12 mouse cellular contexts compared by ENCODE assay signal in genomic region chr7:79303183-79303761, GRCm38 (mm10). TPM values are rescaled to one million over a fixed set of nuclear protein-coding genes. Genes with fewer than 3 reads are reported as not detected.
DNase-seq lines count a peak whose midpoint lies in the region; ATAC-seq and TF ChIP-seq lines count a peak whose summit lies in the region.
"Had no signal": no experiment of that assay in that cellular context is flagged by ENCODE, and none has a peak within 500 bp of the region (broad histone marks: within the 10 kb centered on the region; RNA-seq: fewer than 3 reads in every experiment).

No protein-coding gene starts in this region.

- H3K4me1 ChIP-seq in hindbrain, embryonic 15.5 days (replicated peaks), result peaks cover 26% of the 10 kb centered on the region
- H3K4me1 ChIP-seq in hindbrain, embryonic 14.5 days (replicated peaks; ENCODE audit: control insufficient read depth, insufficient read depth, low read length), result peaks cover 25% of the 10 kb centered on the region
- peaks cover 24% of the 10 kb centered on the region for H3K4me1 ChIP-seq in midbrain, embryonic 12.5 days
- 0 out of 2 replicates have a peak, but pooled peaks cover 3% of the 10 kb centered on the region for H3K4me1 ChIP-seq in midbrain, postnatal 0 days (ENCODE audit: insufficient read depth, low read length)
- H3K4me1 ChIP-seq in stomach, embryonic 14.5 days (ENCODE audit: control insufficient read depth, insufficient read depth, low read length), result peaks cover 13% of the 10 kb centered on the region; the same call in 1 of the 2 replicates

- peaks cover 2% of the 10 kb centered on the region for H3K36me3 ChIP-seq in hindbrain, embryonic 15.5 days
- peaks cover 12% of the 10 kb centered on the region for H3K36me3 ChIP-seq in hindbrain, embryonic 14.5 days (replicated peaks; ENCODE audit: control insufficient read depth, insufficient read depth)
- peaks cover 16% of the 10 kb centered on the region for H3K36me3 ChIP-seq in midbrain, embryonic 12.5 days
- H3K36me3 ChIP-seq in midbrain, postnatal 0 days (ENCODE audit: insufficient read depth, low read length), result peaks cover 8% of the 10 kb centered on the region; the same call in 1 of the 2 replicates
- H3K36me3 ChIP-seq in stomach, embryonic 14.5 days (ENCODE audit: control insufficient read depth, insufficient read depth, low read length), result no peaks in the 10 kb centered on the region

- peak overlapping the region; percentile 34; the same call in 1 of the 2 replicates for H3K27ac ChIP-seq in hindbrain, embryonic 15.5 days (replicated peaks)
- no peak overlapping the region for H3K27ac ChIP-seq in hindbrain, embryonic 14.5 days
- no peak overlapping the region for H3K27ac ChIP-seq in midbrain, embryonic 12.5 days (replicated peaks)
- no peak overlapping the region for H3K27ac ChIP-seq in midbrain, postnatal 0 days (ENCODE audit: low read depth, low read length)
- H3K27ac ChIP-seq in stomach, embryonic 14.5 days (ENCODE audit: low read length), result peak overlapping the region; percentile 58; the same call in 1 of the 2 replicates
- H3K27ac ChIP-seq: liver, embryonic 12.5 days; neural tube, embryonic 12.5 days had no signal

- no peak overlapping the region for H3K9ac ChIP-seq in hindbrain, embryonic 15.5 days
- no peak overlapping the region for H3K9ac ChIP-seq in hindbrain, embryonic 14.5 days
- no peak overlapping the region for H3K9ac ChIP-seq in midbrain, embryonic 12.5 days (replicated peaks)
- no peak overlapping the region for H3K9ac ChIP-seq in midbrain, postnatal 0 days (replicated peaks; ENCODE audit: low read length, poor library complexity, severe bottlenecking)
- no peak overlapping the region for H3K9ac ChIP-seq in stomach, embryonic 14.5 days (replicated peaks; ENCODE audit: low read depth, low read length)
- H3K9ac ChIP-seq: liver, embryonic 12.5 days; neural tube, embryonic 12.5 days had no signal

- no peak for TF ChIP-seq CTCF in midbrain, postnatal 0 days (IDR thresholded peaks at IDR 0.05)

- ATAC-seq in hindbrain, embryonic 15.5 days (ENCODE audit: low FRiP score, low read depth), result no peak
- ATAC-seq in hindbrain, embryonic 14.5 days (ENCODE audit: low FRiP score), result no peak
- ATAC-seq in midbrain, embryonic 12.5 days (ENCODE audit: low FRiP score, low read depth), result peak; percentile 16; the same call in 1 of the 2 replicates
- ATAC-seq in midbrain, postnatal 0 days (ENCODE audit: low FRiP score), result no peak
- ATAC-seq in stomach, embryonic 14.5 days (ENCODE audit: insufficient number of reproducible peaks, insufficient read depth, low FRiP score, low read depth), result peak; percentile 54; the same call in 1 of the 2 replicates
- ATAC-seq: liver, embryonic 12.5 days had no signal

- H3K27me3 ChIP-seq in hindbrain, embryonic 15.5 days, result no peaks in the 10 kb centered on the region
- H3K27me3 ChIP-seq in hindbrain, embryonic 14.5 days (ENCODE audit: control insufficient read depth, insufficient read depth, low read length), result no peaks in the 10 kb centered on the region
- no peaks in the 10 kb centered on the region for H3K27me3 ChIP-seq in midbrain, embryonic 12.5 days
- no peaks in the 10 kb centered on the region for H3K27me3 ChIP-seq in midbrain, postnatal 0 days (ENCODE audit: insufficient read depth, low read length)
- H3K27me3 ChIP-seq in stomach, embryonic 14.5 days (ENCODE audit: control insufficient read depth, insufficient read depth, low read length), result no peaks in the 10 kb centered on the region
- H3K27me3 ChIP-seq: CH12.LX; liver, embryonic 12.5 days; neural tube, embryonic 12.5 days had no signal

- WGBS in hindbrain, embryonic 15.5 days, result 66% methylated on average over 6 of the region's 6 CpGs
- 63% methylated on average over 6 of the region's 6 CpGs for WGBS in hindbrain, embryonic 14.5 days
- WGBS in midbrain, embryonic 12.5 days, result 77% methylated on average over 6 of the region's 6 CpGs
- WGBS in midbrain, postnatal 0 days, result 58% methylated on average over 6 of the region's 6 CpGs
- 70% methylated on average over 6 of the region's 6 CpGs for WGBS in stomach, embryonic 14.5 days

- no peak overlapping the region for H3K4me2 ChIP-seq in hindbrain, embryonic 15.5 days
- H3K4me2 ChIP-seq in hindbrain, embryonic 14.5 days (replicated peaks), result no peak overlapping the region
- no peak overlapping the region for H3K4me2 ChIP-seq in midbrain, embryonic 12.5 days (replicated peaks)
- H3K4me2 ChIP-seq in midbrain, postnatal 0 days (ENCODE audit: low read depth, low read length, poor library complexity, severe bottlenecking), result no peak overlapping the region
- no peak overlapping the region for H3K4me2 ChIP-seq in stomach, embryonic 14.5 days (replicated peaks; ENCODE audit: low read depth, low read length)
- H3K4me2 ChIP-seq: heart, embryonic 11.5 days; liver, embryonic 12.5 days; neural tube, embryonic 12.5 days had no signal

- no peak for DNase-seq in hindbrain, embryonic 14.5 days (ENCODE audit: low spot score)
- DNase-seq in midbrain, postnatal 0 days (ENCODE audit: low spot score), result no peak
- peak; percentile 54 to 59 for DNase-seq in cerebellum, postnatal 25 days
- no peak for DNase-seq in heart, adult 9 months (ENCODE audit: low spot score in 2 of 2)
- no peak for DNase-seq in urinary bladder, adult 2 months (ENCODE audit: low spot score)

- H3K4me3 ChIP-seq in hindbrain, embryonic 15.5 days, result no peak overlapping the region
- H3K4me3 ChIP-seq in hindbrain, embryonic 14.5 days (replicated peaks; ENCODE audit: low read length), result no peak overlapping the region
- no peak overlapping the region for H3K4me3 ChIP-seq in midbrain, embryonic 12.5 days
- H3K4me3 ChIP-seq in midbrain, postnatal 0 days (ENCODE audit: low read depth, low read length), result no peak overlapping the region
- H3K4me3 ChIP-seq in stomach, embryonic 14.5 days (ENCODE audit: low read depth, low read length), result no peak overlapping the region
- H3K4me3 ChIP-seq: liver, embryonic 12.5 days; neural tube, embryonic 12.5 days had no signal

- H3K9me3 ChIP-seq in hindbrain, embryonic 15.5 days, result no peaks in the 10 kb centered on the region
- H3K9me3 ChIP-seq in hindbrain, embryonic 14.5 days (ENCODE audit: control insufficient read depth, low read length), result no peaks in the 10 kb centered on the region
- H3K9me3 ChIP-seq in midbrain, embryonic 12.5 days, result no peaks in the 10 kb centered on the region
- no peaks in the 10 kb centered on the region for H3K9me3 ChIP-seq in midbrain, postnatal 0 days (ENCODE audit: low read length)
- no peaks in the 10 kb centered on the region for H3K9me3 ChIP-seq in stomach, embryonic 14.5 days (ENCODE audit: control insufficient read depth, low read depth, low read length)
- H3K9me3 ChIP-seq: liver, embryonic 12.5 days; neural tube, embryonic 12.5 days had no signal

RNA-seq across cellular contexts. Expression of gene Abhd2, which starts 30.3 kb away (rescaled TPM):
- 18.9 and 19.8 TPM in 2 replicates for polyA plus RNA-seq in hindbrain, embryonic 15.5 days (2015; fragmentation: Nextera tagmentation; extraction: Ambion mirVana)
- 25.1 and 26.8 TPM in 2 replicates for polyA plus RNA-seq in hindbrain, embryonic 14.5 days (2014; fragmentation: Nextera tagmentation; extraction: Ambion mirVana)
- polyA plus RNA-seq in midbrain, embryonic 12.5 days (2016; fragmentation: Nextera tagmentation; extraction: Ambion mirVana), result 13.7 and 14.9 TPM in 2 replicates
- total RNA-seq in midbrain, postnatal 0 days (2014; rRNA removed), result 83.2 and 85.7 TPM in 2 replicates
- 18.1 and 23.0 TPM in 2 replicates for polyA plus RNA-seq in midbrain, postnatal 0 days (2015; fragmentation: Nextera tagmentation; extraction: Ambion mirVana)
- polyA plus RNA-seq in stomach, embryonic 14.5 days (2014; fragmentation: Nextera tagmentation; extraction: Ambion mirVana), result 15.0 and 16.7 TPM in 2 replicates
- 14.9 and 27.9 TPM in 2 replicates for polyA plus RNA-seq in urinary bladder, adult 2 months (2012; rRNA removed)

Comparison
In these comparisons a context has a peak if more than half of its experiments do, and no peak if none do; other contexts are left out.
1. ATAC-seq: peak in midbrain, embryonic 12.5 days (single experiment) and stomach, embryonic 14.5 days (single experiment); none in hindbrain, embryonic 15.5 days (single experiment), hindbrain, embryonic 14.5 days (single experiment) and midbrain, postnatal 0 days (single experiment).
2. H3K27ac ChIP-seq: peak in hindbrain, embryonic 15.5 days (single experiment) and stomach, embryonic 14.5 days (single experiment); none in hindbrain, embryonic 14.5 days (single experiment), midbrain, embryonic 12.5 days (single experiment) and midbrain, postnatal 0 days (single experiment).
3. DNase-seq: peak in cerebellum, postnatal 25 days (2 of 2); none in hindbrain, embryonic 14.5 days (single experiment), midbrain, postnatal 0 days (single experiment), heart, adult 9 months (0 of 2) and urinary bladder, adult 2 months (single experiment).